Mouse (Mus musculus): Measurements from ENCODE around the gene Ttc27. TPM values are rescaled to one million over a fixed set of nuclear protein-coding genes. Genes with fewer than 3 reads are reported as not detected.

Ttc27 gene
- polyA plus RNA-seq, 1 experiment, result 12.9 TPM

DNA sequence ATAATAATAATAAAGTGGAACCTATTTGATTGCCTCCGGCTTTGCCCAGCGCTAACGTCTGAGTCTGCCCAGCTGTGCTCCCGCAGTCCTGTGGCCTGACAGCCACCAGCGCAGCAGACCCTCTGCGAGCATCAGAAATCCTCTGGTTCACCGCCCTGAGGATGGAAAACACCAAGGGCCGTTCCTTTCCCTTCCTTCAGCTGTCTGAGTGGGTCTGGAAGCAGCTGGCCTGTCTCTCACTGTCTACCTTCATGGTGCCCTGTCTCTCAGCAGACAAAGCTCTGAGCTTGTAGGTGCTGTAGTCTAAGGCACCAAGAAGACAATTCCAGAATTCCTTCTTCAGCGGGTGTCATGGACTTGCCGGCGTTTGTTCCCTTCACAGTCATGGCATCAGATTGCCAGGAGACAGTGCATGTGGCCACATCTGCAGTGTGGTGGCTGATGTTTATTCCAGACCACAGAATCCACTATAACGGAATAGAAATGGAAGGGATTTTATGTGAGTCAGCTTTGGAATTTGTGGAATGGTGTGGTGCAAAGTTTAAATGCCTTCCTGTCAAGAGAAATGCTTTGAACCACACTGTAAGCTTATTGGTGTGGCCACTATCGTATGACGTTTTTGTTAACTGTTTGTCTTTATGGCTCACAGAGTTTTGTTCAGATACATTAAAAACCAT, 78.6 kb downstream of the Ttc27 start:
- 0 out of 2 replicates have a peak, but pooled peaks have one; percentile 20 for TF ChIP-seq CEBPB (IDR thresholded peaks at IDR 0.05; ENCODE audit: insufficient read depth, poor library complexity, severe bottlenecking)
- TF ChIP-seq REST (IDR thresholded peaks at IDR 0.05; ENCODE audit: insufficient read depth, insufficient read length), result no peak
- TF ChIP-seq TCF12 (IDR thresholded peaks at IDR 0.05; ENCODE audit: insufficient read depth, poor library complexity, severe bottlenecking), result no peak
- TF ChIP-seq MYOD1 (IDR thresholded peaks at IDR 0.05; ENCODE audit: control insufficient read depth in 1 of 3, insufficient read length in 2 of 3, low read depth in 2 of 3), result peak in 2 of 3 experiments; percentile 41 to 70
- TF ChIP-seq MYOG (IDR thresholded peaks at IDR 0.05; ENCODE audit: control insufficient read depth in 1 of 3, insufficient read depth in 1 of 3, insufficient read length in 2 of 3, low read depth in 2 of 3), result peak in 1 of 3 experiments; percentile 44
- TF ChIP-seq POLR2A (IDR thresholded peaks at IDR 0.05; ENCODE audit: insufficient read length, low read depth), result no peak
- Histone ChIP-seq H3ac (ENCODE audit: control insufficient read depth, insufficient read length) (no peak overlapping the region), H3K27me3 (ENCODE audit: control insufficient read depth, insufficient read depth, insufficient read length) (no peaks in the 10 kb centered on the region), H3K4me2 (ENCODE audit: low read depth) (peak overlapping the region; percentile 68), H3K4me3 (no peak overlapping the region), H3K79me2 (ENCODE audit: control insufficient read depth, insufficient read depth) (no peaks in the 10 kb centered on the region), H3K36me3 (ENCODE audit: control insufficient read depth, insufficient read depth) (no peaks in the 10 kb centered on the region)

- Histone ChIP-seq H3K4me3 (no peak overlapping the region), H3K4me2 (ENCODE audit: low read depth) (no peak overlapping the region), H3K27me3 (ENCODE audit: control insufficient read depth, insufficient read depth, insufficient read length) (no peaks in the 10 kb centered on the region), H3K79me2 (ENCODE audit: control insufficient read depth, insufficient read depth) (no peaks in the 10 kb centered on the region), H3ac (ENCODE audit: control insufficient read depth, insufficient read length) (no peak overlapping the region), H3K36me3 (ENCODE audit: control insufficient read depth, insufficient read depth) (no peaks in the 10 kb centered on the region)
- TF ChIP-seq TCF12 (IDR thresholded peaks at IDR 0.05; ENCODE audit: insufficient read depth, poor library complexity, severe bottlenecking) (no peak), MYOD1 (IDR thresholded peaks at IDR 0.05; ENCODE audit: control insufficient read depth in 1 of 3, insufficient read length in 2 of 3, low read depth in 2 of 3) (no peak), CEBPB (IDR thresholded peaks at IDR 0.05; ENCODE audit: insufficient read depth, poor library complexity, severe bottlenecking) (no peak), REST (IDR thresholded peaks at IDR 0.05; ENCODE audit: insufficient read depth, insufficient read length) (no peak), MYOG (IDR thresholded peaks at IDR 0.05; ENCODE audit: control insufficient read depth in 1 of 3, insufficient read depth in 1 of 3, insufficient read length in 2 of 3, low read depth in 2 of 3) (no peak), MAX (IDR thresholded peaks at IDR 0.05; ENCODE audit: low read depth) (no peak), SRF (IDR thresholded peaks at IDR 0.05; ENCODE audit: control insufficient read depth, insufficient read length, low read depth) (no peak), TCF3 (IDR thresholded peaks at IDR 0.05; ENCODE audit: insufficient read length, low read depth) (no peak), USF1 (IDR thresholded peaks at IDR 0.05; ENCODE audit: low read depth) (no peak), E2F4 (IDR thresholded peaks at IDR 0.05; ENCODE audit: insufficient read depth) (no peak), POLR2A (IDR thresholded peaks at IDR 0.05; ENCODE audit: insufficient read length, low read depth) (no peak), POLR2AphosphoS2 (IDR thresholded peaks at IDR 0.05; ENCODE audit: insufficient read length, low read depth) (no peak)
Measured at GRCm38 (mm10) chr17:74799865-74800264, 82.3 kb downstream of the Ttc27 start.

DNA sequence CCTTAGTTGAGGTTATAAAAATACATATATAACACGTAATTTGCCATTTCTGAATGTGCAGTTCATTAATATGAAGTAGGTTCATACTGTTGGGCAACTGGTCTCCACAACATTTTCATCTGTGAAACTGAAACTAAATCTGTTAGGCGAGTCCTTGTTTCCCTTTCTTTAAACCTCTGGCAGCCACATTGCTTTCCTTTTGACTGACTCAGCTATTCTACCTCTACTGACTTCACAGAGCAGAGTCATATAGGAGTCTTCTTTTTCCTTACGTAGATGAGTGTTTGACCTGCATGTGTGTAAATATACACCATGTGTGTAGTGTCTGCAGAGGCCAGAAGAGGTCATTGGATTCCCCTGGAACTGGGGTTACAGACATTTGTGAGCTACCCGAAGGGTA, 85.2 kb downstream of the Ttc27 start:
- no peak overlapping the region for H3K4me3 ChIP-seq
- no peaks in the 10 kb centered on the region for H3K79me2 ChIP-seq (ENCODE audit: control insufficient read depth, insufficient read depth)
- H3ac ChIP-seq (ENCODE audit: control insufficient read depth, insufficient read length), result no peak overlapping the region
- TF ChIP-seq REST (IDR thresholded peaks at IDR 0.05; ENCODE audit: insufficient read depth, insufficient read length), result no peak
- no peak for TF ChIP-seq MAX (IDR thresholded peaks at IDR 0.05; ENCODE audit: low read depth)
- TF ChIP-seq TCF12 (IDR thresholded peaks at IDR 0.05; ENCODE audit: insufficient read depth, poor library complexity, severe bottlenecking), result no peak
- no peak for TF ChIP-seq USF1 (IDR thresholded peaks at IDR 0.05; ENCODE audit: low read depth)
- H3K36me3 ChIP-seq (ENCODE audit: control insufficient read depth, insufficient read depth), result no peaks in the 10 kb centered on the region
- H3K4me2 ChIP-seq (ENCODE audit: low read depth), result no peak overlapping the region
- H3K27me3 ChIP-seq (ENCODE audit: control insufficient read depth, insufficient read depth, insufficient read length), result no peaks in the 10 kb centered on the region

- H3K36me3 ChIP-seq (ENCODE audit: control insufficient read depth, insufficient read depth), result no peaks in the 10 kb centered on the region
- H3K79me2 ChIP-seq (ENCODE audit: control insufficient read depth, insufficient read depth), result no peaks in the 10 kb centered on the region
- H3K4me3 ChIP-seq, result no peak overlapping the region
- H3ac ChIP-seq (ENCODE audit: control insufficient read depth, insufficient read length), result no peak overlapping the region
- TF ChIP-seq MYOD1 (IDR thresholded peaks at IDR 0.05; ENCODE audit: control insufficient read depth in 1 of 3, insufficient read length in 2 of 3, low read depth in 2 of 3) (no peak), POLR2AphosphoS2 (IDR thresholded peaks at IDR 0.05; ENCODE audit: insufficient read length, low read depth) (no peak), CEBPB (IDR thresholded peaks at IDR 0.05; ENCODE audit: insufficient read depth, poor library complexity, severe bottlenecking) (no peak), MAX (IDR thresholded peaks at IDR 0.05; ENCODE audit: low read depth) (no peak), MYOG (IDR thresholded peaks at IDR 0.05; ENCODE audit: control insufficient read depth in 1 of 3, insufficient read depth in 1 of 3, insufficient read length in 2 of 3, low read depth in 2 of 3) (no peak), POLR2A (IDR thresholded peaks at IDR 0.05; ENCODE audit: insufficient read length, low read depth) (no peak), TCF12 (IDR thresholded peaks at IDR 0.05; ENCODE audit: insufficient read depth, poor library complexity, severe bottlenecking) (no peak), USF1 (IDR thresholded peaks at IDR 0.05; ENCODE audit: low read depth) (no peak), REST (IDR thresholded peaks at IDR 0.05; ENCODE audit: insufficient read depth, insufficient read length) (no peak), TCF3 (IDR thresholded peaks at IDR 0.05; ENCODE audit: insufficient read length, low read depth) (no peak), E2F4 (IDR thresholded peaks at IDR 0.05; ENCODE audit: insufficient read depth) (no peak), SRF (IDR thresholded peaks at IDR 0.05; ENCODE audit: control insufficient read depth, insufficient read length, low read depth) (no peak)
- no peaks in the 10 kb centered on the region for H3K27me3 ChIP-seq (ENCODE audit: control insufficient read depth, insufficient read depth, insufficient read length)
- no peak overlapping the region for H3K4me2 ChIP-seq (ENCODE audit: low read depth)
Measured at GRCm38 (mm10) chr17:74803835-74804234, 86.3 kb downstream of the Ttc27 start.
